ENCODE assay signal across 29 mouse cellular contexts in genomic region chr6:100355858-100356257, GRCm38 (mm10).
DNase-seq lines count a peak whose midpoint lies in the region; ATAC-seq and TF ChIP-seq lines count a peak whose summit lies in the region.
"Had no signal": no experiment of that assay in that cellular context is flagged by ENCODE, and none has a peak within 500 bp of the region (broad histone marks: within the 10 kb centered on the region; RNA-seq: fewer than 3 reads in every experiment).

No protein-coding gene starts in this region.

- no peak overlapping the region for H3K4me2 ChIP-seq in intestine, embryonic 15.5 days (replicated peaks)
- no peak overlapping the region for H3K4me2 ChIP-seq in hindbrain, embryonic 12.5 days (replicated peaks)
- H3K4me2 ChIP-seq in hindbrain, embryonic 11.5 days (replicated peaks; ENCODE audit: low read depth, low read length), result no peak overlapping the region
- H3K4me2 ChIP-seq: embryonic facial prominence, embryonic 12.5 days; embryonic facial prominence, embryonic 15.5 days; heart, embryonic 13.5 days; hindbrain, embryonic 15.5 days had no signal

- H3K9ac ChIP-seq in intestine, embryonic 15.5 days, result no peak overlapping the region
- no peak overlapping the region for H3K9ac ChIP-seq in hindbrain, embryonic 12.5 days
- no peak overlapping the region for H3K9ac ChIP-seq in hindbrain, embryonic 11.5 days (ENCODE audit: low read depth, low read length)
- H3K9ac ChIP-seq: embryonic facial prominence, embryonic 12.5 days; embryonic facial prominence, embryonic 15.5 days; forebrain, postnatal 0 days; heart, embryonic 13.5 days; hindbrain, embryonic 15.5 days had no signal

- no peak for TF ChIP-seq CTCF in E14TG2a.4 (conservative IDR thresholded peaks at IDR 0.05; ENCODE audit: low read length)

- H3K27me3 ChIP-seq in E14TG2a.4 (ENCODE audit: insufficient read depth, low read length), result no peaks in the 10 kb centered on the region
- H3K27me3 ChIP-seq in intestine, embryonic 15.5 days (replicated peaks), result no peaks in the 10 kb centered on the region
- H3K27me3 ChIP-seq in hindbrain, embryonic 12.5 days, result no peaks in the 10 kb centered on the region
- H3K27me3 ChIP-seq in hindbrain, embryonic 11.5 days (ENCODE audit: control insufficient read depth, insufficient read depth, low read length), result no peaks in the 10 kb centered on the region
- H3K27me3 ChIP-seq: embryonic facial prominence, embryonic 12.5 days; embryonic facial prominence, embryonic 15.5 days; hindbrain, embryonic 15.5 days had no signal

- 58% methylated on average over 9 of the region's 9 CpGs for WGBS in intestine, embryonic 15.5 days
- WGBS in large intestine, adult 2 months, result 36% methylated on average over 9 of the region's 9 CpGs
- 84% methylated on average over 9 of the region's 9 CpGs for WGBS in hindbrain, embryonic 12.5 days
- 90% methylated on average over 9 of the region's 9 CpGs for WGBS in hindbrain, embryonic 11.5 days

- intact Hi-C loops in heart, postnatal 25 days (cut with DNase I), result no loop called here

- H3K4me3 ChIP-seq in E14TG2a.4 (replicated peaks; ENCODE audit: low read length), result peak overlapping the region; percentile 43
- H3K4me3 ChIP-seq in intestine, embryonic 15.5 days (replicated peaks), result no peak overlapping the region
- no peak overlapping the region for H3K4me3 ChIP-seq in hindbrain, embryonic 12.5 days
- no peak overlapping the region for H3K4me3 ChIP-seq in hindbrain, embryonic 11.5 days (ENCODE audit: low read depth, low read length)
- H3K4me3 ChIP-seq: embryonic facial prominence, embryonic 12.5 days; embryonic facial prominence, embryonic 15.5 days; gastrocnemius, adult 2 months; heart, adult 2 months; heart, embryonic 10.5 days; heart, embryonic 13.5 days; hindbrain, embryonic 15.5 days had no signal

- DNase-seq in ES-CJ7 (ENCODE audit: low read depth, low spot score), result peak; percentile 87
- DNase-seq in large intestine, adult 2 months (ENCODE audit: low read depth, low spot score), result peak; percentile 32
- no peak for DNase-seq in heart, postnatal 25 days (ENCODE audit: low spot score)
- DNase-seq in hindbrain, embryonic 11.5 days (ENCODE audit: low spot score), result no peak
- DNase-seq in lung, postnatal 36 days, result no peak
- DNase-seq: adrenal gland, adult 8-10 months; adrenal gland, postnatal 36 days; B cell, adult 2 months; cerebellum, adult 18-20 months; cerebellum, adult 9-10 months; cerebellum, postnatal 14 days; forebrain, postnatal 0 days; gastrocnemius, adult 2 months; gastrocnemius, postnatal 14 days; heart, adult 2 months; heart, postnatal 14 days; kidney, adult 2 months had no signal

- no peak overlapping the region for H3K27ac ChIP-seq in intestine, embryonic 15.5 days
- H3K27ac ChIP-seq in hindbrain, embryonic 12.5 days, result no peak overlapping the region
- H3K27ac ChIP-seq in hindbrain, embryonic 11.5 days (ENCODE audit: low read depth, low read length), result no peak overlapping the region
- H3K27ac ChIP-seq: embryonic facial prominence, embryonic 12.5 days; embryonic facial prominence, embryonic 15.5 days; gastrocnemius, adult 2 months; heart, adult 2 months; heart, embryonic 10.5 days; heart, embryonic 13.5 days; hindbrain, embryonic 15.5 days had no signal

- peak; percentile 90 for ATAC-seq in intestine, embryonic 15.5 days
- ATAC-seq in hindbrain, embryonic 12.5 days (ENCODE audit: low FRiP score), result no peak
- ATAC-seq in hindbrain, embryonic 11.5 days (ENCODE audit: low FRiP score), result no peak
- ATAC-seq: activated CD4-positive, CD25-positive, alpha-beta regulatory T cell, adult 4 months; forebrain, embryonic 14.5 days; forebrain, postnatal 0 days; Patski had no signal

- peaks cover 47% of the 10 kb centered on the region for H3K4me1 ChIP-seq in E14TG2a.4 (replicated peaks; ENCODE audit: low read depth, low read length)
- H3K4me1 ChIP-seq in intestine, embryonic 15.5 days (replicated peaks), result no peaks in the 10 kb centered on the region
- no peaks in the 10 kb centered on the region for H3K4me1 ChIP-seq in hindbrain, embryonic 12.5 days
- H3K4me1 ChIP-seq in hindbrain, embryonic 11.5 days (replicated peaks; ENCODE audit: control insufficient read depth, insufficient read depth, low read length), result no peaks in the 10 kb centered on the region
- H3K4me1 ChIP-seq: embryonic facial prominence, embryonic 12.5 days; embryonic facial prominence, embryonic 15.5 days; hindbrain, embryonic 15.5 days had no signal

- no peaks in the 10 kb centered on the region for H3K36me3 ChIP-seq in E14TG2a.4 (ENCODE audit: insufficient read depth, low read length)
- H3K36me3 ChIP-seq in intestine, embryonic 15.5 days, result no peaks in the 10 kb centered on the region
- no peaks in the 10 kb centered on the region for H3K36me3 ChIP-seq in hindbrain, embryonic 12.5 days
- no peaks in the 10 kb centered on the region for H3K36me3 ChIP-seq in hindbrain, embryonic 11.5 days (ENCODE audit: control insufficient read depth, insufficient read depth, low read length)
- H3K36me3 ChIP-seq: embryonic facial prominence, embryonic 12.5 days; embryonic facial prominence, embryonic 15.5 days; G1E; heart, embryonic 10.5 days; heart, embryonic 13.5 days; hindbrain, embryonic 15.5 days had no signal

- H3K9me3 ChIP-seq in E14TG2a.4 (ENCODE audit: low read length), result peaks cover 13% of the 10 kb centered on the region
- H3K9me3 ChIP-seq in intestine, embryonic 15.5 days, result no peaks in the 10 kb centered on the region
- H3K9me3 ChIP-seq in hindbrain, embryonic 12.5 days (replicated peaks), result no peaks in the 10 kb centered on the region
- no peaks in the 10 kb centered on the region for H3K9me3 ChIP-seq in hindbrain, embryonic 11.5 days (ENCODE audit: control insufficient read depth, low read length)
- H3K9me3 ChIP-seq: embryonic facial prominence, embryonic 12.5 days; embryonic facial prominence, embryonic 15.5 days; heart, embryonic 10.5 days; heart, embryonic 13.5 days; hindbrain, embryonic 15.5 days had no signal

Comparison
In these comparisons a context has a peak if more than half of its experiments do, and no peak if none do; other contexts are left out.
1. DNase-seq: peak in ES-CJ7 (single experiment) and large intestine, adult 2 months (single experiment); none in heart, postnatal 25 days (single experiment), hindbrain, embryonic 11.5 days (single experiment) and lung, postnatal 36 days (single experiment).